Mouse (Mus musculus) kidney, adult 11 months (tissue): Measurements from ENCODE around the gene Gm14444.
A peak's percentile ranks its signal among the peaks of the same experiment; 100 is the strongest.
"Not testable (repeated sequence)": the region's sequence is repeated elsewhere in the genome, so short reads cannot be mapped to it uniquely, and the experiment has no call there.

Source experiments
- DNase-seq: peaks from one replicate; pipeline ENCODE4 v3.0.0; 2022

Gm14444 gene

DNA sequence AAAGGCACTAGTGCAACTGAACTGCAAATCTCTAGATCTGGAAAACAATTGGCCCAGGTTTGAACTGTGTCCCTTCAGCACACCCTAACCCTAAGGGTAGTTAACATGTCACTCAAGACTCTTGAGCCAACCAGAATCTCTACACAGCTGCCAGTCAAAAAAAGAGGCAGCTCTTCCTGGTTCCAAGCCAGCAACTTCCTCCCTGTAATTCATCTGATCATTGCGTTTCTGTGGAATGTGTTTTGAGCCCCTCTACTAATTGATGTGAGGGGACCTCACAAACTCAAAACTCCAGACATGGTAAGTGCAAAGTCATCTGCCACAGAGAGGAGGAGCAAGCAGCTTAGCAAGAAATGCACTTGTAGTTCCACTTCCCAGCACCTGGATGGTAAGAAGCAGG, at the start of gene Gm14444:
Gm14444 (plus strand) TSS at position 220 of the 400 bp plus-strand sequence.
- DNase-seq: not testable (repeated sequence)

DNA sequence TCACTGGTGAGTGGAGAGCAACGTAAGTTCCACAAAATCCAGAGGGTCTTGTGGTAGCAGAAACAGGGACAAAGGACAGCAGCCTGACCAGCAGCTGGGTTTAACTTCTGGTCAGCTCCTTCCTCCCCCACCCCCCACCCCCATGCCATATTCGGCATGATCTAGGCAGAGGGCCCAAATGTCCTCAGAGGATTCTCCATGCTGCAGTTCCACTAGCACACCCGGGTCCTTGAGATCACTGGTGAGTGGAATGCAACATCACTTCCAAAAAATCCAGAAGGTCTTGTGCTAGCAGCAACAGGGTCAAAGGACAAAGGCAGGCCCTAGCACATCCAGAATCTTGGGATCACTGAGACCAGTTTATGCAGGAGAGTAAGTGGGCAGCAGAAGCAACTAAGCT, 44.6 kb upstream of the Gm14444 start:
- DNase-seq: peak; percentile 52

DNA sequence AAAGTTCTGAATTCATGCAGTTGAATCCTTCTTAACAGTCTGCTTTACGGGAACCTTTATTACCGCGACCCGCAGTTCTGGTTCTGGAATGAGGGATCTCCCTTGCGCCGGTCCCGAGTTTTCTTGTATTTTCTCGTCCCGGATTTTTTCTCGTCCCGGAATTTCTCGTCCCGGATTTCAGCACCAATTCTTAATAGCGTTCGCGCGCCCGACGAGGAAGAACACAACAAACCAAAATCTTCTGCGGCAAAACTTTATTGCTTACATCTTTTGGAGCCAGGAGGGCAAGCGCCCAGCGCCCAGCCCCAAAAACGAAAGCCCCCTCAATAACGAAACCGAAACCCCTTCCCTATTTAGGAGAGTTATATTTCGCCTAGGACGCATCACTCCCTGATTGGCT, 34.2 kb downstream of the Gm14444 start:
- DNase-seq: peak; percentile 1

DNA sequence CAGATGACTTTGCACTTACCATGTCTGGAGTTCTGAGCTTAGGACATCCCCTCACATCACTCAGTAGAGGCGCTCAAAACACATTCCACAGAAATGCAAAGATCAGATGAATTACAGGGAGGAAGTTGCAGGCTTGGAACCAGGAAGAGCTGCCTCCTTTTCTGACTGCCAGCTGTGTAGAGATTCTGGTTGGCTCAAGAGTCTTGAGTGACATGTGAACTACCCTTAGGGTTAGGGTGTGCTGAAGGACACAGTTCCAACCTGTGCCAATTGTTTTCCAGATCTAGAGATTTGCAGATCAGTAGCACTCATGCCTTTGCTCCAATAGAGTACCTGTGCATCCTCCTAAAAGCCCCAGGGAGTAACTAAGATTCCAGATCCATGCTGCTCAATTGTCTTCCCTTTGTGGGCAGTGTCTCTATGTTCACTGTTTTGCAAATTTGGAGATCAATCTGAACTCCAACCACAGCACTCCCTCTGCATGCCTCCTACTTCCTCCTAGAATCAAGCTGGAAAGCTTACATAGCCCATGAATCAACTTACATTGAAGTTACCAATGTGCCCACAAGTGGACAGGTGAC, 57.7 kb downstream of the Gm14444 start, which contains the start of gene Gm14393:
Gm14393 (minus strand) TSS at position 101 of the 581 bp plus-strand sequence.
- DNase-seq: not testable (repeated sequence)
